Mouse (Mus musculus): Measurements from ENCODE around the gene Ripk1.

GRCm38 (mm10) chr13:34046421-34047012, 44.4 kb downstream of the Ripk1 start:
- TF ChIP-seq CTCF (IDR thresholded peaks at IDR 0.05; ENCODE audit: control insufficient read depth, insufficient read depth, insufficient read length) (peak; percentile 56), CEBPB (IDR thresholded peaks at IDR 0.05; ENCODE audit: low read depth) (peak; percentile 93), MYOD1 (IDR thresholded peaks at IDR 0.05; ENCODE audit: control insufficient read depth, insufficient read length, low read depth) (no peak), USF1 (IDR thresholded peaks at IDR 0.05; ENCODE audit: low read depth) (no peak), MAX (IDR thresholded peaks at IDR 0.05) (no peak), MYOG (IDR thresholded peaks at IDR 0.05; ENCODE audit: control insufficient read depth, extremely low read depth, insufficient read length) (no peak)

Data from C2C12 (cell line).